Mouse (Mus musculus) frontal cortex, postnatal 14 days (tissue): ENCODE measurements around the gene Rasgrp1.

Experiments
- DNase-seq, 2 experiments: peaks; one replicate each; pipeline ENCODE4 v3.0.0; 2022; ENCODE audit warnings: low spot score in 2 of 2

Gene Rasgrp1

GRCm38 (mm10) chr2:117331634-117332033 lies 11.2 kb downstream of the Rasgrp1 start:
- no peak for DNase-seq

GRCm38 (mm10) chr2:117328521-117329285 lies 14.1 kb downstream of the Rasgrp1 start:
- no peak for DNase-seq

- DNase-seq, result no peak
These were observed 20.4 kb downstream of the Rasgrp1 start for GRCm38 (mm10) chr2:117322399-117322798.

GRCm38 (mm10) chr2:117321231-117321630 lies 21.6 kb downstream of the Rasgrp1 start:
- DNase-seq, result no peak

- DNase-seq, result no peak
These were observed 23.8 kb downstream of the Rasgrp1 start for GRCm38 (mm10) chr2:117318991-117319390.

- no peak for DNase-seq
These were observed 29.1 kb downstream of the Rasgrp1 start for GRCm38 (mm10) chr2:117313586-117314235.

GRCm38 (mm10) chr2:117312441-117312895 lies 30.3 kb downstream of the Rasgrp1 start:
- no peak for DNase-seq

- no peak for DNase-seq
These were observed 30.8 kb downstream of the Rasgrp1 start for GRCm38 (mm10) chr2:117312030-117312429.

- no peak for DNase-seq
These were observed 31.5 kb downstream of the Rasgrp1 start for GRCm38 (mm10) chr2:117311349-117311748.

GRCm38 (mm10) chr2:117309046-117309445 lies 33.8 kb downstream of the Rasgrp1 start:
- no peak for DNase-seq

- DNase-seq, result no peak
These were observed 34.8 kb downstream of the Rasgrp1 start for GRCm38 (mm10) chr2:117307959-117308358.

- no peak for DNase-seq
These were observed 37.9 kb downstream of the Rasgrp1 start for GRCm38 (mm10) chr2:117304941-117305340.

GRCm38 (mm10) chr2:117303391-117304350 lies 39.1 kb downstream of the Rasgrp1 start:
- DNase-seq, result no peak

- DNase-seq, result no peak
These were observed 43.0 kb downstream of the Rasgrp1 start for GRCm38 (mm10) chr2:117299596-117300448.

- no peak for DNase-seq
These were observed 54.5 kb downstream of the Rasgrp1 start for GRCm38 (mm10) chr2:117288291-117288690.

GRCm38 (mm10) chr2:117263786-117264408 lies 78.9 kb downstream of the Rasgrp1 start:
- DNase-seq, result peak; percentile 25 to 55

- DNase-seq, result no peak
These were observed 80.6 kb downstream of the Rasgrp1 start for GRCm38 (mm10) chr2:117262184-117262583.

- DNase-seq, result no peak
These were observed 85.2 kb downstream of the Rasgrp1 start for GRCm38 (mm10) chr2:117257617-117258016.

GRCm38 (mm10) chr2:117255415-117255814 lies 87.4 kb downstream of the Rasgrp1 start:
- DNase-seq, result no peak

GRCm38 (mm10) chr2:117250001-117250510 lies 92.7 kb downstream of the Rasgrp1 start:
- no peak for DNase-seq
